Mouse (Mus musculus): ENCODE measurements around the gene Lama5. TPM values are rescaled to one million over a fixed set of nuclear protein-coding genes. Genes with fewer than 3 reads are reported as not detected.

Lama5 gene
- 3.6 TPM for polyA plus RNA-seq (2014; fragmentation: Illumina TruSeq; extraction: RNeasy Lipid Tissue Mini Kit (QIAGEN cat#74804); ENCODE audit: low replicate concordance)

DNA sequence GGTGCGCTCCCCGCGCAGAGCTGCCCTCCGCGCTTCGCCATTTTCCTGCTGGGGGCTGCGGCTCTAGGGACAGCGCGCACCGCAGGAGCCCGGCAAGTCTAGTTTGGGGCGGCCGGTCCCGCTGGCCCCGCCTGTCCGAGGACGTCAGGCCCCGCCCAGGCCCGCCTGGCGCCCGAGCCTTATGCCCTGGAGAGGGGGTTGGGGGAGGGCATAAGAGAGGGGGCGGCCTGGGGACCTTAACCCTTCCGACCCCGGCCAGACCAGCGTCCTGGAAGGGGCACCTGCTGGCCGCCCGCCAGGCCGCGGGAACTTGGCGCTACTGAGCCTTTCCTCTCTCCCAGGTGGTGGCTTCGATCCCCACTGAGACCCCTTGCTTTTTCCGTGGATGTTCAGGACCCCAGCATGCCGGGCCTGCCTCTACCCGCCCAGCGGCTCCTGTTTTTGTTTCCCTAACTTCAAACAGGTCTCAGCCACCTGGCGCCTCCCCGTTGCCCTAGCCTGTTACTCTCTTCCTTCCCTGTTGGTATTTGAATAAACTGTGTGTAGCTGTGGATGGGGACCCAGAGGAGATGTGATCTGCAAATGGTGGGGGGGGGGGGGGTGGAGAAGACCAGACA, at the start of gene Lama5:
Gene Lama5 (minus strand): TSS at position 98 of the 617 bp plus-strand sequence.

DNA sequence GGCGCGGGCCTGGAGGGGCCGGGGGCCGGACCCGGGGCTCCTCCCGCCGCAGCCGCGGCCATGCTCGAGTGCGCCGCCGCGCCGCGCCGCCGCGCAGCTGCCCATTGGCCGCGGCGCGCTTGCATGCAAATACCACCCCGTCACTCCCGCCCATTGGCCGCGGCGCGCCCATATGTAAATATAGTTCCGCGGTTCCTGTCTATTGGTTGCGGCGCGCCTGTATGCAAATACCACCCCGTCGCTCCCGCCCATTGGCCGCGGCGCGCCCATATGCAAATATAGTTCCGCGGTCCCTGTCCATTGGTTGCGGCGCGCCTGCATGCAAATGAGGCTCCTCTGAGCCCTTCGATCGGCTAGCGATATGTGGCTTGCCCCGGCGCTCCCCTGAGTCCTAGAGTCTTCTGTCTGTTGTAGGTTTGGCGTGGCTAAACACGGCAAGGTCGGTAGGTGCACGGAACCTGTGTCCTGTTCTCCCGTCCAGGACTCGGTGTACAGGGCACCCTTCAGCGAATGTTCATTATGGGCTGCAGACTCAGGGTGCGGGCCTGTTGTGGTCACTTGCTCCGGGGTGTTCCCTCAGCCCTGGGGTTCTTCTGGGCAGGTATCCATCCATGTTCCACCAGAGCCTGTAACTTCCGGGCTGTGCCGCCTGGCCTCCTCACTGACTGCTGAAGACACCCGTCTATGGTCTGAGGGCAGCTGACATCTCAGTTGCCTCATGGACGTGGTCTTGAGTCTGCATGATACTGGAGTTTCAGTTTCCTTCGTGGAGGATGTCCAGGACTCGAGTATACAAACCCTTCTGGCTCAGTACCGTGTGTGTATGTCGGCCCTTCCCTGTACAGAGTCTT, 48.0 kb upstream of the Lama5 start, which contains the start of gene Cables2:
Gene Cables2 (minus strand): TSS at position 103 of the 851 bp plus-strand sequence.

DNA sequence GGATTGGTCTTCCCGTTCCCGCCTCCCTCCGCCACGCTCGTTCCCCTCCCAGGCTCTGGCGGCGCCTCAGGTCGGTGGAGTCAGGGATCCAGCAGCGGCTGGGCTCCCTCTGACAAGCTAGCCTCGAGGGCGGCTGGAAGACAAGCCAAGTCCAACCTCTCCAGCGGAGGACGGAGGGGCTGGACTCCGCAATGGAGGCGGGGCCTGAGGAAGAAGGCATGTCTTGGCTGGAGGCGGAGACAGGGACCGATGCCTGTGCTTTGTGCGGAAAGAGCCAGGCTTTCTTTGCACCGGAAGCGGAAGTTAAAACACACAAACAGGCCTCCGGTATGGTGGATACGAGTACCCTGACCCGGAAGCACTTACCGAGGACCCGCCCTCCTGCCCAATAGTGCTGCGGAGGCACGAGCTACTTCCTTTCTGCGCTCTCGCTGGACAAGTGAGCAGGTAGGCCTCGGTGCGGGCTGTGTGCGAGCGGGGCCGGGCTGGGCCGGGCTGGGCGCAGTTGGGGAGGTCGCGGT, 31.4 kb upstream of the Lama5 start, which contains the start of gene Rps21:
Gene Rps21 (plus strand): TSS at position 377 of the 521 bp plus-strand sequence.

DNA sequence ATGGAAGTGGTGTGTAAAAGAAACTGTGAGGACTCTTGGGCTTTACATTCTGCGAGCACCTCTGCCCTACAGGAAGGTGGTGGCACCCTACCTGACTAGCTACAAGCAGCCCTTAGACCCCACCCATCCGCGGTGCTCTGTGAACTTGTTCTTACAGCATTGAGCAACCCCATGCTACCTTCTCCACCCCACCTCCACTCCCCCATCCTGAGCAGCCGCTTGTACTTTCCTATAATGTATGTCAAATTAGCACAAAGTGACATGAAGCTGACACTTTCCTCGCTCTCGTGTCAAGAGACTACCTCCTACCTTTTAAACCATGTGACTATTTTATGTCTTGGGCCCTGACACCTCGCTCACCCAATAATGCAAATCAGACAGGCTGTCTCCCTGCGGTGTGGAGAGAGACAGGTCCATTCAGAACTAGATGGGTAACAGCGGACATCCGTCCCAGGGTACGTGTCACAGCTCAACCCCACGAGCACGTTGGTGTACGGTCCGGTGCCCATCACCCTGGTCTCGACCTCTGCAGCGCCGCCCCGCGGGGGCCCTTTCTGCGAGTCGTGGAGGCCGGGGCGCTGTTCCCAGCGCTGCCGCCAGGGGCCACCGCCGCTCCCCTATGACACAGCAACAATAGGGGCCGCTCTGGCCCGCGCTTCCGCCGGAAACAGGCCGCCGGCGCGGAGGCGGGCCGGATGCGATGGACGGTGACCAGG, 54.7 kb downstream of the Lama5 start, which contains the start of gene Adrm1:
Gene Adrm1 (plus strand): TSS at position 680 of the 716 bp plus-strand sequence.

Other genes with a start within 250 kb of the Lama5 start
- 13.8 TPM for gene Taf4, start 249.2 kb downstream of the Lama5 start, polyA plus RNA-seq (2014; fragmentation: Illumina TruSeq; extraction: RNeasy Lipid Tissue Mini Kit (QIAGEN cat#74804); ENCODE audit: low replicate concordance)
- gene Lsm14b, start 200.9 kb downstream of the Lama5 start, polyA plus RNA-seq (2014; fragmentation: Illumina TruSeq; extraction: RNeasy Lipid Tissue Mini Kit (QIAGEN cat#74804); ENCODE audit: low replicate concordance) = 29.3 TPM
- gene Psma7, start 183.4 kb downstream of the Lama5 start, polyA plus RNA-seq (2014; fragmentation: Illumina TruSeq; extraction: RNeasy Lipid Tissue Mini Kit (QIAGEN cat#74804); ENCODE audit: low replicate concordance) = 50.3 TPM
- gene Ss18l1, start 183.3 kb downstream of the Lama5 start, polyA plus RNA-seq (2014; fragmentation: Illumina TruSeq; extraction: RNeasy Lipid Tissue Mini Kit (QIAGEN cat#74804); ENCODE audit: low replicate concordance) = 7.5 TPM
- 1.6 TPM for gene Mtg2, start 155.3 kb downstream of the Lama5 start, polyA plus RNA-seq (2014; fragmentation: Illumina TruSeq; extraction: RNeasy Lipid Tissue Mini Kit (QIAGEN cat#74804); ENCODE audit: low replicate concordance)
- gene Hrh3, start 121.4 kb downstream of the Lama5 start, polyA plus RNA-seq (2014; fragmentation: Illumina TruSeq; extraction: RNeasy Lipid Tissue Mini Kit (QIAGEN cat#74804); ENCODE audit: low replicate concordance) = not detected
- 45.5 TPM for gene Osbpl2, start 106.6 kb downstream of the Lama5 start, polyA plus RNA-seq (2014; fragmentation: Illumina TruSeq; extraction: RNeasy Lipid Tissue Mini Kit (QIAGEN cat#74804); ENCODE audit: low replicate concordance)
- 9.9 TPM for gene Adrm1, start 54.4 kb downstream of the Lama5 start, polyA plus RNA-seq (2014; fragmentation: Illumina TruSeq; extraction: RNeasy Lipid Tissue Mini Kit (QIAGEN cat#74804); ENCODE audit: low replicate concordance)
- gene Rps21, start 31.5 kb upstream of the Lama5 start, polyA plus RNA-seq (2014; fragmentation: Illumina TruSeq; extraction: RNeasy Lipid Tissue Mini Kit (QIAGEN cat#74804); ENCODE audit: low replicate concordance) = 82.3 TPM
- gene Cables2, start 47.6 kb upstream of the Lama5 start, polyA plus RNA-seq (2014; fragmentation: Illumina TruSeq; extraction: RNeasy Lipid Tissue Mini Kit (QIAGEN cat#74804); ENCODE audit: low replicate concordance) = 15.0 TPM
- not detected for gene Rbbp8nl, start 64.0 kb upstream of the Lama5 start, polyA plus RNA-seq (2014; fragmentation: Illumina TruSeq; extraction: RNeasy Lipid Tissue Mini Kit (QIAGEN cat#74804); ENCODE audit: low replicate concordance)
- gene Gata5, start 108.8 kb upstream of the Lama5 start, polyA plus RNA-seq (2014; fragmentation: Illumina TruSeq; extraction: RNeasy Lipid Tissue Mini Kit (QIAGEN cat#74804); ENCODE audit: low replicate concordance) = 10.9 TPM
- gene Slco4a1, start 230.4 kb upstream of the Lama5 start, polyA plus RNA-seq (2014; fragmentation: Illumina TruSeq; extraction: RNeasy Lipid Tissue Mini Kit (QIAGEN cat#74804); ENCODE audit: low replicate concordance) = 0.89 TPM